Mouse (Mus musculus): Measurements from ENCODE around the gene Ddx5.

- TF ChIP-seq CTCF (IDR thresholded peaks at IDR 0.05; ENCODE audit: extremely low read depth, insufficient read length, insufficient replicate concordance, low read depth, low read length) (no peak), POLR2A (IDR thresholded peaks at IDR 0.05; ENCODE audit: low read depth, low read length) (no peak)
Observed at GRCm38 (mm10) chr11:106777395-106777794, 11.6 kb downstream of the Ddx5 start.

All from small intestine, adult 2 months (tissue).